Comparison of ENCODE assay signal across 10 mouse cellular contexts in the genomic region with DNA sequence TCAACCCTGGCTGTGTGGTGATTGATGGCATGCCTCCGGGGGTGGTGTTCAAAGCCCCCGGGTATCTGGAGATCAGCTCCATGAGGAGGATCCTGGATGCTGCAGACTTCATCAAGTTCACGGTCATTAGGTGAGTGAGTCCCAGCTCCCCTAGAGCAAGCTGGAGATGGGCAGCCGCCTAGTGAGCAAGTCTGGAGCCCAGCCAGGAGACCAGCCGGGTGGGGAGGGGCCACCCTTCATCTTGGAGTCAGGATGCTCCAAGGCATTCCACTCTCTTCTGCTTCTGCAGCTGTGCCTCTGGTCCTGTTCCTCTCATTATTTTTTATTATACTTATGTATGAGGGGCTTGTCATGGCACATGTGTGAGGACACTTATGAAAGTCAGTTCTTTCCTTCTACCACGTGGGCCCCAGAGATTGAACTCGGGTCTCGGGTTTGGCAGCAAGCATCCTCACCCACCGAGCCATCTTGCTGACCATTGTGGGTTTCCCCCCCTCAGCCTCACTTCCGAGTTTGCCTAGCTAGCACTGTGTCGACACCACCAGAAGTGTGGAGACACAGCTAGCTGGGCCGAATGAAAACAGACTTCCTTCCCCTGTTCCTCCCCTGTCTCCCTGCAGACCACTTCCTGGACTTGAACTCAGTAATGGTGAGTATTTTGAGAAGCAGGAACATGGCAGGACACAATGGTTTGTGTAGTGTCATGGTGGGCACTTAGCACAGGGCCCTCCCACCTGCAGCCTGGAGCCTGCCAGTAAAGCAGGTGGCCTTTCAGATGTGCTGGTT. TPM values are rescaled to one million over a fixed set of nuclear protein-coding genes. Genes with fewer than 3 reads are reported as not detected.
DNase-seq lines count a peak whose midpoint lies in the region; ATAC-seq lines count a peak whose summit lies in the region.
"Had no signal": no experiment of that assay in that cellular context is flagged by ENCODE, and none has a peak within 500 bp of the region (broad histone marks: within the 10 kb centered on the region; RNA-seq: fewer than 3 reads in every experiment).

No protein-coding gene starts in this region.

- no peaks in the 10 kb centered on the region for H3K9me3 ChIP-seq in kidney, embryonic 16.5 days (ENCODE audit: low read length)
- H3K9me3 ChIP-seq in forebrain, embryonic 16.5 days (ENCODE audit: control insufficient read depth, low read length), result no peaks in the 10 kb centered on the region
- H3K9me3 ChIP-seq: forebrain, embryonic 12.5 days had no signal

- 59% methylated on average over 12 of the region's 12 CpGs for WGBS in kidney, embryonic 16.5 days
- WGBS in forebrain, embryonic 16.5 days, result 79% methylated on average over 11 of the region's 12 CpGs

- peaks cover 8% of the 10 kb centered on the region for H3K4me1 ChIP-seq in kidney, embryonic 16.5 days (ENCODE audit: insufficient read depth, low read length)
- 0 out of 2 replicates have a peak, but pooled peaks cover 3% of the 10 kb centered on the region for H3K4me1 ChIP-seq in forebrain, embryonic 16.5 days (replicated peaks; ENCODE audit: control insufficient read depth, insufficient read depth, low read length)
- H3K4me1 ChIP-seq: forebrain, embryonic 12.5 days had no signal

- no peak overlapping the region for H3K9ac ChIP-seq in kidney, embryonic 16.5 days (replicated peaks; ENCODE audit: low read length)
- H3K9ac ChIP-seq in forebrain, embryonic 16.5 days (replicated peaks; ENCODE audit: low read depth, low read length), result no peak overlapping the region
- H3K9ac ChIP-seq: forebrain, embryonic 12.5 days had no signal

- H3K4me2 ChIP-seq in kidney, embryonic 16.5 days (replicated peaks; ENCODE audit: low read depth, low read length), result no peak overlapping the region
- no peak overlapping the region for H3K4me2 ChIP-seq in forebrain, embryonic 16.5 days (ENCODE audit: low read length)
- H3K4me2 ChIP-seq: forebrain, embryonic 12.5 days had no signal

- H3K27me3 ChIP-seq in kidney, embryonic 16.5 days (ENCODE audit: insufficient read depth, low read length), result no peaks in the 10 kb centered on the region
- no peaks in the 10 kb centered on the region for H3K27me3 ChIP-seq in forebrain, embryonic 16.5 days (replicated peaks; ENCODE audit: control insufficient read depth, insufficient read depth, low read length)
- H3K27me3 ChIP-seq: forebrain, embryonic 12.5 days had no signal

- H3K4me3 ChIP-seq in kidney, embryonic 16.5 days (ENCODE audit: low read length), result no peak overlapping the region
- no peak overlapping the region for H3K4me3 ChIP-seq in forebrain, embryonic 16.5 days (replicated peaks; ENCODE audit: low read length)
- H3K4me3 ChIP-seq: forebrain, embryonic 12.5 days had no signal

- no peak overlapping the region for H3K27ac ChIP-seq in kidney, embryonic 16.5 days (ENCODE audit: low read length)
- no peak overlapping the region for H3K27ac ChIP-seq in forebrain, embryonic 16.5 days (ENCODE audit: low read length)
- H3K27ac ChIP-seq: forebrain, embryonic 12.5 days had no signal

- peaks cover 23% of the 10 kb centered on the region; the same call in 1 of the 2 replicates for H3K36me3 ChIP-seq in kidney, embryonic 16.5 days (ENCODE audit: insufficient read depth, low read length)
- peaks cover 6% of the 10 kb centered on the region; the same call in 1 of the 2 replicates for H3K36me3 ChIP-seq in forebrain, embryonic 16.5 days (ENCODE audit: control insufficient read depth, insufficient read depth)

- DNase-seq in kidney, postnatal 36 days, result peak; percentile 29 to 55
- peak; percentile 72 for DNase-seq in testis, postnatal 10 days (ENCODE audit: low spot score)
- DNase-seq in testis, postnatal 14 days (ENCODE audit: low spot score), result no peak
- peak; percentile 31 for DNase-seq in naive thymus-derived CD4-positive, alpha-beta T cell, adult 2 months (ENCODE audit: low read depth)
- DNase-seq in right cerebral cortex, postnatal 25 days, result no peak
- DNase-seq: heart, postnatal 36 days had no signal

- no peak for ATAC-seq in kidney, embryonic 16.5 days (ENCODE audit: low FRiP score, low TSS enrichment)
- peak; percentile 88 for ATAC-seq in granulocyte monocyte progenitor cell, adult 5-6 weeks (replicated peaks; ENCODE audit: poor library complexity, severe bottlenecking)
- no peak; the same call in 1 of the 2 replicates for ATAC-seq in forebrain, embryonic 16.5 days

RNA-seq across cellular contexts. Expression of a gene that starts 15.2 kb away (rescaled TPM):
- 2.5 and 4.2 TPM in 2 replicates for polyA plus RNA-seq in kidney, embryonic 16.5 days (2015; fragmentation: Nextera tagmentation; extraction: Ambion mirVana)
- 163 and 170 TPM in 2 replicates for total RNA-seq in granulocyte monocyte progenitor cell, adult 5-6 weeks (2014; fragmentation: Nextera tagmentation)
- 165 and 177 TPM in 2 replicates for total RNA-seq in granulocyte monocyte progenitor cell, adult 5-6 weeks (2017)
- 1.8 and 2.7 TPM in 2 replicates for polyA plus RNA-seq in forebrain, embryonic 16.5 days (2015; fragmentation: Nextera tagmentation; extraction: Ambion mirVana)

RNA-seq across cellular contexts. Expression of a gene that starts 30.4 kb away (rescaled TPM):
- 10.4 and 11.0 TPM in 2 replicates for polyA plus RNA-seq in kidney, embryonic 16.5 days (2015; fragmentation: Nextera tagmentation; extraction: Ambion mirVana)
- 1.3 and 15.1 TPM in 2 replicates for total RNA-seq in granulocyte monocyte progenitor cell, adult 5-6 weeks (2014; fragmentation: Nextera tagmentation)
- 3.9 and 5.0 TPM in 2 replicates for total RNA-seq in granulocyte monocyte progenitor cell, adult 5-6 weeks (2017)
- polyA plus RNA-seq in forebrain, embryonic 16.5 days (2015; fragmentation: Nextera tagmentation; extraction: Ambion mirVana), result 11.6 and 12.5 TPM in 2 replicates

RNA-seq across cellular contexts. Expression of a gene that starts 37.6 kb away (rescaled TPM):
- polyA plus RNA-seq in kidney, embryonic 16.5 days (2015; fragmentation: Nextera tagmentation; extraction: Ambion mirVana), result 34.9 and 36.3 TPM in 2 replicates
- total RNA-seq in granulocyte monocyte progenitor cell, adult 5-6 weeks (2014; fragmentation: Nextera tagmentation), result 22.9 and 25.7 TPM in 2 replicates
- total RNA-seq in granulocyte monocyte progenitor cell, adult 5-6 weeks (2017), result 8.7 and 9.7 TPM in 2 replicates
- 23.6 and 24.1 TPM in 2 replicates for polyA plus RNA-seq in forebrain, embryonic 16.5 days (2015; fragmentation: Nextera tagmentation; extraction: Ambion mirVana)

Comparison
In these comparisons a context has a peak if more than half of its experiments do, and no peak if none do; other contexts are left out.
1. DNase-seq: peak in kidney, postnatal 36 days (2 of 2), testis, postnatal 10 days (single experiment) and naive thymus-derived CD4-positive, alpha-beta T cell, adult 2 months (single experiment); none in testis, postnatal 14 days (single experiment) and right cerebral cortex, postnatal 25 days (single experiment).